Mouse (Mus musculus) neutrophil, adult 65 days (primary cell): ENCODE results near the gene Spsb2. TPM values are rescaled to one million over a fixed set of nuclear protein-coding genes. Genes with fewer than 3 reads are reported as not detected.

Experiments used
- total RNA-seq: library from RNA; stranded (reverse); gene quantifications from 2 replicates; pipeline ENCODE4 v1.2.4, GENCODE M21; 2023

Spsb2 gene
- 17.6 and 18.8 TPM in 2 replicates for total RNA-seq

DNA sequence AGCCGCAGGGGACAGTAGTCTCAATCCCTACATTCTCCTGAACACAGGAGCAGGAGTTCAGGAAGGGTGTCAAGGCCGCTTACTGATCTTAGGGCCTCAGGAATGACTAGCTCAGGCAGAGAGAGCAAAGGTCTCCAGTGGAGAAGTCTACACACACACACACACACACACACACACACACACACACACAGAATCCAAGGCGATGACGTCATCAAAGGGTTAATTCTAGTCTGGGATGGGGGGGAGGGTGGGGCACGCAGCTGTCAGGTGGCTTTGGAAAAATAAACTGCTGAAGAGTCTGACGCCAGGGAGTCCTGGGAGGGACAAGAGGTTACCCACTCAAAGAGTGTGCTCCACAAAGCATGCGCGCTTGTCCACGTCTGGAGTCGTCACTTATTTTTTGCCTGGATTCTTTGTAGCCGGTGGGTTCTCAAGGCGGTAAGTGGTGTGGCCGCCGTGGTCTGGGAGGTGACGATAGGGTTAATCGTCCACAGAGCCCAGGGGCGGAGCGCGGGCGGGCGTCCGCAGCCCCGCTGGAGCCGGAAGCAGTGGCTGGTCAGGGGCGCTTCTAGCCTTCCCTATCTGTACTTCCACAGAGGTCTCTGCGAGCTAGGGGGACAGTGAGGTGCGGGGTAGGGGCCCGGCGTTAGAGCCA, at the start of gene Spsb2:
TSS of gene Spsb2 (plus strand) at position 304 of the 655 bp plus-strand sequence.

DNA sequence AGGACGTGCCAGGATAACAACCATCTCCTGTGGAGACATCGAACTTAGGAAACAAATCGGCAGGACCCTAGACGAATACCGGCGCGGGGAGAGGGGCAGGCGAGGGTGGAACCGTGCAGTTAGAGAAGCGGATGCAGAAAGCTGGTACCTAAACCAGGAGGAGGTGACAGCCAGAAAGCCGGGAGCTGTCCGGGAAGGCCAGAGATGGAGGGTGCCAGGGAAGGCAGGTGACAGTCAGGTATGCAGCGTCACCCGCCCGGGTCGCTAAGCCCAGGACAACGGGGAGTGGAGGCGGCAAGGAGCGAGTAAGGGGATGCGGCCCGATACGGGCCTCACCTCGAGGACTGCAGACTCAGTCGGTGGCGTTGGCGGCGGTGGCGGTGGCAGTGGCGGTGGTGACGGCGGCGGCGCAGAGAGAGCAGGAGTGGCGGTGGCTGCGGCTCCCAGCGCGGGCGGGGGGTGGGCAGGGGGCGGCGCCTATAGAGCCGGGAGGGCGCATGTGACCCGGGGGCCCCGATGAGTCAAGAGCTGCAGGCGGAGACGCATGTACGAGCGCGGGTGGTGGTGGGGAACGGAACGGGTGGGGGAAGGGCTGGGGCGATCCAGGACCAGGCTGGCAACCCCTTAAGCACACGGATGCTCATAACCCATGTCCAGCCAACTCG, 39.2 kb upstream of the Spsb2 start, which contains the start of gene Eno2:
TSS of gene Eno2 (minus strand) at position 573 of the 665 bp plus-strand sequence.

DNA sequence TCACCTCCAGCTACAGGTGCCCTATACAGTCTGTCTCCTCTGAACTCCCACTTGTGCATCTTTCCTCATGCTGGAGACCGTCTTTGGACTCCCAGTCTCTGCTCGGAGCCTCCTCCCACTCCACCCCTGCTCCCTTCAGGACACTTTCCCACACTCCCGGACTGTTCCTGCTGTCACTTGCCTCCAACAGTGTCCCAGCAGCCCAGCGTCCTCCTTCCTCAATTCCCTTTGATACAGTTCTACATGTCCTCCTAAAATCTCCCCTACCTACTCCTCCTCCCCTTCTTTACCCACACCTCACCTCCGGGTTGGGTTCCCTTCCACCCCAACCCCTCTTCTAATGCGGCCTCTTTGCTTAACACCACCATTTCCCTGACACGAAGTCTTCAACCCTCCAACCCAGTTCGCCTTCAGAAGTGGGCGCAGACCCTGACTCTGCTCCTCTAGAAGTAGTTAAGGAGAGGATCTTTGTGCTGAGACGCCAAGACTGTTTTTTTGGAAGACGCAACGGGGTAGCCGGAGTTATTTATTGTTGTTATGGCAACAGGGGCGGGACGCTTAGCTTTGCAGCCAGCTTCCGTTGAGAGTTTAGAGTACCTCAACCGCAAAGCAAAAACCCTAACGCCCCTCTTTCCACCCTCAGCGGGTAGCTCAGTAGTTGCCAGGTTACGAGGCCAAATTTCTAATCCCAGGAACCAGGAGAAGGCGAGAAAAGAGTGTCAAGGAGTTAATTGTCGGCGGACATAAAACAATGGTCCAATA, 29.1 kb upstream of the Spsb2 start, which contains the start of gene Lrrc23:
TSS of gene Lrrc23 (minus strand) at position 506 of the 762 bp plus-strand sequence.

DNA sequence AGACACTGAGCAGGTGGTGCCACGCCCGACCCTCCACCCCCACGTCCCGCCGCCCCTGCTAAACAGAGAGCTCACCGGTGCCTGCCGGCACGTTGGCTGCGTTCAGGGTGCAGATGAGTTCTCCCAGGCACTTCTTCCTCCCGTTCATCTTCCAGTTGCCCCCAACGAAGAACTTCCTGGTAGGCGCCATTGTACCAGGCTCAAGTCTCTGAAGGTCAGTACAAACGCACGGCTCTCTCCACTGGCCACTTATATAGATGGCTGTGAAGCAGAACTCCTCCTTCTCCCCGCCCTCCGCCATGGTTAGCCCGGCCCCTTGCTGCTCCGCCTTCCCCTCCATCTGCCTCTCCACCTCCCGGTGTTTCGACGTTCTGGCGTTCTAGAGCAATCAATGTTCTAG, 5.5 kb downstream of the Spsb2 start, which contains the start of gene Tpi1:
TSS of gene Tpi1 (minus strand) at position 364 of the 400 bp plus-strand sequence.

DNA sequence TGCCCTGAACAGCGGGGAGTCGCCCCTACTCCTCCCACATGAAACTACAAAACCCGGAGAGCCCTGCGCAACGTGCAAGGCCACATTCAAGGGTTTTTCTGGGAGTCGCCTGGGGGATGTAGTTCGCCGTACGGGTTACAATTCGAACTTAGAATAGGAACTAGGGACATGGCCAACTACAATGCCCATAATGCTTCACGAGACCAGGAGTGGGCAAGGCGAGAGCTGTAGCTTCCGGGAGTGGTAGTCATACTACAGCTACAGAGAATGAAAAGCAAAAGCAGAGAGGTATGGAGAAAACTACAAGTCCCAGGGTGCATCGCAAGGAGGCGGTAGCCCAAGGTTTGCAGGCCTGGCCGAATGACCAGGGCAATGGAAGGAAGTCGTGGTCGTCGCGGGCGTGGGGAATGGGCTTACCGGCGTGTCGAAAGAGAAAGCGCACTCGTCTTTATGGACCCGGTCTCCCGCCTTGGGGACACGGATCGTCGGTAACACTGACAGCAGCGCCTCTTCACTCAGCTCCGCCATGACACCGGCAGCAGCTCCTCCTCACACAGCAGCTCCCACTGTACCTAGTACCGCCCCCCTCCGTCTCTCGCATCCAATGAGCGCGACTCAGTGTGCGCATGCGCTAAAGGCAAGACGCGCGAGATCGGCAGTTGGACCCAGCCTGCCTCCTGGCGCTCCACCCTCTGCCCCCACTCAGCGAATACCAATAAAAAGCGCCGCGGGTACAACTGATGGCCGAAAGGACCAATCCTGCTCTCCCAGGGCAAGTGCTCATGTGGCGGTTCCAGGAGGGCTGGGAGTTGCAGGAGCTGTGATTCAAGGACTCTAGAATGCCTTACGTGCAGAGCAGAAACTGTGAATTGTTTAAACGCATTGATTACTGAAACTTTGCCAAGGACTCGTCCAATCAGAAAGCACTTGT, 20.7 kb downstream of the Spsb2 start, which contains the start of the genes Usp5 and Cdca3:
TSS of gene Usp5 (minus strand) at position 617 of the 931 bp plus-strand sequence.
TSS of gene Cdca3 (plus strand) at position 680 of the 931 bp plus-strand sequence.

DNA sequence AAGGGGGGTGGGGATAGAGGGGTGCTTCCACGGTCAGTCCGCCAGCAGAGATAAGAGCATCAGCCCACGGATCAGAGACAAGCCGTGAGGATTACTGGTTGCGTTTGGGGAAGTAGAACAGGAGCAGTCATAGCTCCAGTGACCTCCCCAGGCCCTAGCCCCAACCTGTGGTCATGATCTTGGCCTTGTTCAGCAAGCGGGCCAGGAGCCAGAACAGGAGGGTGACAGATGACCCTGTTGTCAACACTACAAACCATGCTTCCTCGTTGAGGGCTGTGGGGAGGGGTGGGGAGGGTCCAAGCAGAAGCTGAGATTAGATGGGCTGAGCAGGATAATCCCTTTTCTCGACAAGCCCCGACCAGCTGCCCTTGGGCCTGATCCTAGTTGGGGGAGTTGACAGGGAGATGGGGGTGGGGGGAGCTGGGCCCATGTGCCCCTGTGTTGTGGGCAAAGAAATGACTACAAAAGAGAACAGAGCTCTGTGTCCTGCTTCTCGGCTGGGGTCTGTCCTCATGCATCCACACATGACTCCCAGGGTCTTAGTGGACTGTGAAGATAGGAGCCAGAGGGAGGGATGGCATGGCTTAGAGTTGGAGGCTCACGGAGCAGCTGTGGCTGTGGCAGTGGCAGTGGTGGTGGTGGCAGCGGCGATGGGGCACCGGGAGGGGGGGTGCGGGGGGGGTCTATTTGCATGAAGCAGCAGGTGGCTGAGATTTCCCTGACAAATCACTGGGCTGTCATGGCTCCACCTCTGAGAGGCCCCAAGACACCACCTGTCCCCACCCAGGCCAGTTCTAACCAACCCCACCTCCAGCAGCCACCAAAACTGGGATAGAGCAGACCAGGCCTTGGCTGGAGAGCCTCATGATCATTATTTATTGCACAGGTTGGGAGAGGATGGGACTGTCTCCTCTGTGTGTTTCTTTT, 32.0 kb downstream of the Spsb2 start, which contains the start of gene Gnb3:
TSS of gene Gnb3 (minus strand) at position 35 of the 927 bp plus-strand sequence.

DNA sequence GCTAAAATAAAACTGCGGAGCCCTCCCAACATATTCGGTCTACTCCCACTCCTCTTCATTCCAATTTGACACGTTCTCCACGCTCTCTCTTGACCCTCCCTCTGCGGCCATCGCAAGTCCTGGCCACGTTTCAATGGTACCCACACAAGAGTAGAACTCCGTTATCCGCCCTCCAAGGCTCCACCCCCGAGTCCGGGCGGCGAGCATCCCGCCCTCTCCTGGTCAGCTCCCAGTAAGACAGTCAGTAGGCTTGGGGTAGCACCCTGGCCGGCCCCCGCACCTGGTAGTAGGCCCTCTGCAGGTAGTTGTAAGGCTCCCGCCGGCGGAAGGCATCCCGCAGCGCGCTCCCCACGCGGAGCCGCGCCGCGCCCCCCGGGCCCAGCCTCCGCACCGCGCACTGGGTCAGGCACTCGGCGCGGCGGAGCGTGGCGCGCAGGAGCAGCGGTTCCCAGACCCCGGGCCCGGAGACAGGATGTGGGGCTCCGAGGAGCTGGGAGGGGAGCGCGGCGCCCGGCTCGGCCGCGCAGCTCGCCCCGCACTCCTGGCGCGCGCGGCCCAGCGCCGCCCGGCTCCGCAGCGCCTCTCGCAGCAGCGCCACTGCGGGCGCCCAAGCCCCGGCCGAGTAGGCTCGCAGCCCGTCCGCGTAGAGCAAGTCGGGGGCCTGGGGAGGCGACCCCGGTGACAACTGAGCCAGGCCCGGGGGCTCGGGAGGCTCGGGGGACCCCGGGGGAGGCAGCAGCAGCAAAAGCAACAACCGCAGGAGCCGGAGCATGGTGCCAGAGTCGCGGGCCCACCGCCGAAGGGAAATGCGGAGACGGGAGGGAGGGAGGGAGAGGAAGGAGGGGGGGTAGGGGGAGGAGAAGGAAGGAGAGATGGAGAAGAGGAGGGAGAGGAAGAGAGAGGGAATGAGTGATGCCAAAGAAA, 48.7 kb downstream of the Spsb2 start, which contains the start of gene P3h3:
TSS of gene P3h3 (minus strand) at position 837 of the 924 bp plus-strand sequence.

Other genes starting within 250 kb of the Spsb2 start
- gene C1rb, start 238.4 kb upstream of the Spsb2 start, total RNA-seq = 0.43 and 0.76 TPM in 2 replicates
- gene C1s2, start 172.6 kb upstream of the Spsb2 start, total RNA-seq = not detected in 2 replicates
- gene Lpcat3, start 145.6 kb upstream of the Spsb2 start, total RNA-seq = 31.7 and 47.1 TPM in 2 replicates
- gene Emg1, start 96.5 kb upstream of the Spsb2 start, total RNA-seq = 40.5 and 44.4 TPM in 2 replicates
- 91.6 and 94.2 TPM in 2 replicates for gene Phb2, start 96.3 kb upstream of the Spsb2 start, total RNA-seq
- 332 and 353 TPM in 2 replicates for gene Ptpn6, start 69.9 kb upstream of the Spsb2 start, total RNA-seq
- gene Grcc10, start 67.3 kb upstream of the Spsb2 start, total RNA-seq = 89.2 and 97.3 TPM in 2 replicates
- not detected in 2 replicates for gene Gm45234, start 52.6 kb upstream of the Spsb2 start, total RNA-seq
- 39.2 and 39.7 TPM in 2 replicates for gene Atn1, start 52.1 kb upstream of the Spsb2 start, total RNA-seq
- gene Eno2, start 39.0 kb upstream of the Spsb2 start, total RNA-seq = not detected in 2 replicates
- gene Lrrc23, start 28.9 kb upstream of the Spsb2 start, total RNA-seq = not detected in 2 replicates
- gene Tpi1, start 5.6 kb downstream of the Spsb2 start, total RNA-seq = 109 and 115 TPM in 2 replicates
- 41.6 and 56.4 TPM in 2 replicates for gene Usp5, start 20.8 kb downstream of the Spsb2 start, total RNA-seq
- gene Cdca3, start 20.9 kb downstream of the Spsb2 start, total RNA-seq = 41.2 and 59.0 TPM in 2 replicates
- not detected in 2 replicates for gene Gnb3, start 31.6 kb downstream of the Spsb2 start, total RNA-seq
- 0.36 and 0.76 TPM in 2 replicates for gene P3h3, start 49.1 kb downstream of the Spsb2 start, total RNA-seq
- not detected in 2 replicates for gene Gpr162, start 55.3 kb downstream of the Spsb2 start, total RNA-seq
- 0.88 TPM in 1 of 2 replicates, not detected in the other for gene Cd4, start 79.6 kb downstream of the Spsb2 start, total RNA-seq
- gene Lag3, start 103.0 kb downstream of the Spsb2 start, total RNA-seq = 0.38 and 0.43 TPM in 2 replicates
- 108 and 127 TPM in 2 replicates for gene Ptms, start 111.4 kb downstream of the Spsb2 start, total RNA-seq
- 82.7 and 86.2 TPM in 2 replicates for gene Mlf2, start 122.7 kb downstream of the Spsb2 start, total RNA-seq
- 15.5 and 17.7 TPM in 2 replicates for gene Cops7a, start 156.9 kb downstream of the Spsb2 start, total RNA-seq
- not detected in 2 replicates for gene Pianp, start 188.0 kb downstream of the Spsb2 start, total RNA-seq
- gene Zfp384, start 200.5 kb downstream of the Spsb2 start, total RNA-seq = 86.5 and 92.3 TPM in 2 replicates
- 87.7 and 100 TPM in 2 replicates for gene Ing4, start 231.1 kb downstream of the Spsb2 start, total RNA-seq
- 7.1 and 8.5 TPM in 2 replicates for gene Acrbp, start 241.0 kb downstream of the Spsb2 start, total RNA-seq